Comparison of ENCODE assay signal across 18 mouse cellular contexts in the genomic region with DNA sequence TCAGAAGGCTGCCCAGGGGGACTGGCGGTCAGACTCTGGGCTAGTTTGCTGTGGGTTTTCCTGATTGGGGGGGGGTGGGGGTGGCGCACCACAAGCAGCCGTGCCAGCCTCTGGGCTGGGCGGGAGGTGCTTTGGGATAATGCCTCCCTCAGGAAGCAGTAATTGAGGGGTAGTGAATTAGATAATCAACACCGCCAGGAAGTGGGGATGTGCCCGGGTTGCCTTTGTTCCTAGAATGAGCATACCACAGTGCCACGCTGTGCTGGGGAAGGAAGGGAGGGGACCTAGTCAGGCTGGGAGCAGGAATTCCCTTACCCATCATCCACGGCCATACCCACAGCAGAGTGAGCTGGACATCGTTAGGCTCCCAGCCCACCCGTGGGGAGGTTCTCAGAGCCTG. TPM values are rescaled to one million over a fixed set of nuclear protein-coding genes. Genes with fewer than 3 reads are reported as not detected.
DNase-seq lines count a peak whose midpoint lies in the region; ATAC-seq and TF ChIP-seq lines count a peak whose summit lies in the region.
"Had no signal": no experiment of that assay in that cellular context is flagged by ENCODE, and none has a peak within 500 bp of the region (broad histone marks: within the 10 kb centered on the region; RNA-seq: fewer than 3 reads in every experiment).

No protein-coding gene starts in this region.

- no peak overlapping the region for H3K9ac ChIP-seq in lung, postnatal 0 days (replicated peaks; ENCODE audit: low read depth)
- no peak overlapping the region for H3K9ac ChIP-seq in embryonic facial prominence, embryonic 15.5 days
- H3K9ac ChIP-seq: liver, embryonic 14.5 days; lung, embryonic 15.5 days had no signal

- no peaks in the 10 kb centered on the region for H3K36me3 ChIP-seq in lung, postnatal 0 days (ENCODE audit: insufficient read depth, low read length)
- H3K36me3 ChIP-seq in embryonic facial prominence, embryonic 15.5 days: no peaks in the 10 kb centered on the region
- H3K36me3 ChIP-seq: lung, embryonic 15.5 days had no signal

- H3K9me3 ChIP-seq in lung, postnatal 0 days (ENCODE audit: low read length): no peaks in the 10 kb centered on the region
- H3K9me3 ChIP-seq in embryonic facial prominence, embryonic 15.5 days (replicated peaks): no peaks in the 10 kb centered on the region
- H3K9me3 ChIP-seq: lung, embryonic 15.5 days had no signal

- no peak for TF ChIP-seq CTCF in lung, postnatal 0 days (IDR thresholded peaks at IDR 0.05)

- H3K4me1 ChIP-seq in lung, postnatal 0 days (ENCODE audit: insufficient read depth, low read depth, low read length): no peaks in the 10 kb centered on the region
- peaks cover 18% of the 10 kb centered on the region for H3K4me1 ChIP-seq in embryonic facial prominence, embryonic 15.5 days

- no peak overlapping the region for H3K4me3 ChIP-seq in lung, postnatal 0 days (ENCODE audit: low read depth, low read length)
- no peak overlapping the region for H3K4me3 ChIP-seq in embryonic facial prominence, embryonic 15.5 days (replicated peaks)
- H3K4me3 ChIP-seq: lung, embryonic 15.5 days had no signal

- peaks cover 5% of the 10 kb centered on the region; the same call in 1 of the 2 replicates for H3K27me3 ChIP-seq in lung, postnatal 0 days (replicated peaks; ENCODE audit: insufficient read depth, low read length)
- peaks cover 43% of the 10 kb centered on the region for H3K27me3 ChIP-seq in embryonic facial prominence, embryonic 15.5 days

- H3K27ac ChIP-seq in lung, postnatal 0 days (ENCODE audit: low read length): no peak overlapping the region
- H3K27ac ChIP-seq in embryonic facial prominence, embryonic 15.5 days (replicated peaks): no peak overlapping the region
- H3K27ac ChIP-seq: liver, embryonic 14.5 days; lung, embryonic 15.5 days had no signal

- DNase-seq in lung, postnatal 0 days (ENCODE audit: low spot score): no peak
- DNase-seq in lung, postnatal 10 days: no peak
- peak; percentile 73 for DNase-seq in retina, postnatal 1 day
- no peak for DNase-seq in retina, embryonic 14.5 days (ENCODE audit: low spot score)
- DNase-seq in right cerebral cortex, postnatal 4 days: no peak
- DNase-seq in ovary, postnatal 36 days (ENCODE audit: low spot score): no peak
- DNase-seq: adrenal gland, postnatal 10 days; cerebellum, postnatal 10 days; heart, postnatal 14 days; kidney, adult 8-10 months; kidney, postnatal 25 days; spleen, adult 18-20 months; thymus, postnatal 36 days had no signal

- 63% methylated on average over 10 of the region's 10 CpGs for WGBS in lung, postnatal 0 days
- WGBS in embryonic facial prominence, embryonic 15.5 days: 56% methylated on average over 10 of the region's 10 CpGs

- TF ChIP-seq EP300 in lung, postnatal 0 days (IDR thresholded peaks at IDR 0.05): no peak

- ATAC-seq in lung, postnatal 0 days: peak; percentile 62
- peak; percentile 25; the same call in 1 of the 2 replicates for ATAC-seq in embryonic facial prominence, embryonic 15.5 days (ENCODE audit: insufficient number of reproducible peaks, low FRiP score, low TSS enrichment, low read depth)
- ATAC-seq: activated CD4-positive, CD25-positive, alpha-beta regulatory T cell, adult 4 months had no signal

- H3K4me2 ChIP-seq in lung, postnatal 0 days (replicated peaks; ENCODE audit: low read depth, low read length): no peak overlapping the region
- H3K4me2 ChIP-seq in embryonic facial prominence, embryonic 15.5 days (replicated peaks): no peak overlapping the region
- H3K4me2 ChIP-seq: heart, embryonic 11.5 days; lung, embryonic 15.5 days had no signal

RNA-seq across cellular contexts. Expression of gene Casz1, which starts 35.6 kb away (rescaled TPM):
- polyA plus RNA-seq in lung, postnatal 0 days (2015; fragmentation: Nextera tagmentation; extraction: Ambion mirVana): 9.7 and 10.3 TPM in 2 replicates
- polyA plus RNA-seq in embryonic facial prominence, embryonic 15.5 days (2015; fragmentation: Nextera tagmentation; extraction: Ambion mirVana): 10.1 and 11.2 TPM in 2 replicates
